Mouse (Mus musculus): ENCODE results near the gene Fbxw8. TPM values are rescaled to one million over a fixed set of nuclear protein-coding genes. Genes with fewer than 3 reads are reported as not detected.
A peak's percentile ranks its signal among the peaks of the same experiment; 100 is the strongest.

The Fbxw8 gene
- polyA plus RNA-seq, 1 experiment from 2014 or later = 14.0 TPM

GRCm38 (mm10) chr5:118043761-118044160 lies 111.5 kb downstream of the Fbxw8 start:
- H3K4me2 ChIP-seq (replicated peaks; ENCODE audit: low read depth) = no peak overlapping the region
- WGBS = 78% methylated on average over 4 of the region's 4 CpGs
- TF ChIP-seq CTCF (IDR thresholded peaks at IDR 0.05; ENCODE audit: low read depth) = no peak
- TF ChIP-seq EP300 (optimal IDR thresholded peaks at IDR 0.05) = no peak
- ATAC-seq (ENCODE audit: low FRiP score, low TSS enrichment) (no peak), DNase-seq (ENCODE audit: low spot score) (no peak)
- no peaks in the 10 kb centered on the region for H3K9me3 ChIP-seq (ENCODE audit: control insufficient read depth, low read length)
- no peak overlapping the region for H3K9ac ChIP-seq (ENCODE audit: low read length)
- no peaks in the 10 kb centered on the region for H3K4me1 ChIP-seq (replicated peaks; ENCODE audit: control insufficient read depth, insufficient read depth)
- H3K4me3 ChIP-seq (ENCODE audit: low read depth, low read length) = no peak overlapping the region
- no peaks in the 10 kb centered on the region for H3K36me3 ChIP-seq (ENCODE audit: control insufficient read depth, insufficient read depth, low read length)
- no peak overlapping the region for H3K27ac ChIP-seq (replicated peaks)
- no peaks in the 10 kb centered on the region for H3K27me3 ChIP-seq (ENCODE audit: control insufficient read depth, insufficient read depth, low read length)

- Histone ChIP-seq H3K9ac (ENCODE audit: low read length) (no peak overlapping the region), H3K27ac (replicated peaks) (no peak overlapping the region), H3K4me3 (ENCODE audit: low read depth, low read length) (no peak overlapping the region), H3K9me3 (ENCODE audit: control insufficient read depth, low read length) (no peaks in the 10 kb centered on the region), H3K36me3 (ENCODE audit: control insufficient read depth, insufficient read depth, low read length) (no peaks in the 10 kb centered on the region), H3K27me3 (ENCODE audit: control insufficient read depth, insufficient read depth, low read length) (no peaks in the 10 kb centered on the region), H3K4me2 (replicated peaks; ENCODE audit: low read depth) (no peak overlapping the region), H3K4me1 (replicated peaks; ENCODE audit: control insufficient read depth, insufficient read depth) (no peaks in the 10 kb centered on the region)
- TF ChIP-seq CTCF (IDR thresholded peaks at IDR 0.05; ENCODE audit: low read depth) = no peak
- no peak for TF ChIP-seq EP300 (optimal IDR thresholded peaks at IDR 0.05)
- 68% methylated on average over 6 of the region's 6 CpGs for WGBS
- ATAC-seq (ENCODE audit: low FRiP score, low TSS enrichment) = no peak
- DNase-seq (ENCODE audit: low spot score) = no peak
These were observed 112.7 kb downstream of the Fbxw8 start for GRCm38 (mm10) chr5:118042599-118042998.

GRCm38 (mm10) chr5:118039241-118039668 lies 116.0 kb downstream of the Fbxw8 start:
- no peak for DNase-seq (ENCODE audit: low spot score)
- Histone ChIP-seq H3K27me3 (ENCODE audit: control insufficient read depth, insufficient read depth, low read length) (no peaks in the 10 kb centered on the region), H3K27ac (replicated peaks) (no peak overlapping the region), H3K4me3 (ENCODE audit: low read depth, low read length) (no peak overlapping the region), H3K9ac (ENCODE audit: low read length) (peak overlapping the region; percentile 35; the same call in 1 of the 2 replicates), H3K4me1 (replicated peaks; ENCODE audit: control insufficient read depth, insufficient read depth) (no peaks in the 10 kb centered on the region), H3K9me3 (ENCODE audit: control insufficient read depth, low read length) (no peaks in the 10 kb centered on the region), H3K36me3 (ENCODE audit: control insufficient read depth, insufficient read depth, low read length) (no peaks in the 10 kb centered on the region), H3K4me2 (replicated peaks; ENCODE audit: low read depth) (no peak overlapping the region)
- WGBS = 34% methylated on average over 12 of the region's 12 CpGs
- ATAC-seq (ENCODE audit: low FRiP score, low TSS enrichment) = no peak
- TF ChIP-seq EP300 (optimal IDR thresholded peaks at IDR 0.05) = no peak
- no peak for TF ChIP-seq CTCF (IDR thresholded peaks at IDR 0.05; ENCODE audit: low read depth)

GRCm38 (mm10) chr5:118037798-118038484 lies 117.3 kb downstream of the Fbxw8 start:
- ATAC-seq (ENCODE audit: low FRiP score, low TSS enrichment) = peak; percentile 87
- Histone ChIP-seq H3K9ac (ENCODE audit: low read length) (no peak overlapping the region), H3K27me3 (ENCODE audit: control insufficient read depth, insufficient read depth, low read length) (no peaks in the 10 kb centered on the region), H3K36me3 (ENCODE audit: control insufficient read depth, insufficient read depth, low read length) (no peaks in the 10 kb centered on the region), H3K4me2 (replicated peaks; ENCODE audit: low read depth) (no peak overlapping the region), H3K9me3 (ENCODE audit: control insufficient read depth, low read length) (no peaks in the 10 kb centered on the region), H3K4me3 (ENCODE audit: low read depth, low read length) (no peak overlapping the region), H3K4me1 (replicated peaks; ENCODE audit: control insufficient read depth, insufficient read depth) (no peaks in the 10 kb centered on the region), H3K27ac (replicated peaks) (0 out of 2 replicates have a peak overlapping the region, but pooled peaks have one; percentile 14)
- WGBS = 16% methylated on average over 10 of the region's 10 CpGs
- TF ChIP-seq EP300 (optimal IDR thresholded peaks at IDR 0.05) (no peak), CTCF (IDR thresholded peaks at IDR 0.05; ENCODE audit: low read depth) (no peak)
- DNase-seq (ENCODE audit: low spot score) = peak; percentile 84

GRCm38 (mm10) chr5:118036888-118037797 lies 118.1 kb downstream of the Fbxw8 start:
- DNase-seq (ENCODE audit: low spot score) (no peak), ATAC-seq (ENCODE audit: low FRiP score, low TSS enrichment) (no peak; the same call in 1 of the 2 replicates)
- Histone ChIP-seq H3K9ac (ENCODE audit: low read length) (no peak overlapping the region), H3K4me3 (ENCODE audit: low read depth, low read length) (no peak overlapping the region), H3K27me3 (ENCODE audit: control insufficient read depth, insufficient read depth, low read length) (no peaks in the 10 kb centered on the region), H3K9me3 (ENCODE audit: control insufficient read depth, low read length) (no peaks in the 10 kb centered on the region), H3K4me1 (replicated peaks; ENCODE audit: control insufficient read depth, insufficient read depth) (no peaks in the 10 kb centered on the region), H3K27ac (replicated peaks) (no peak overlapping the region; the same call in 1 of the 2 replicates), H3K4me2 (replicated peaks; ENCODE audit: low read depth) (no peak overlapping the region; the same call in 1 of the 2 replicates), H3K36me3 (ENCODE audit: control insufficient read depth, insufficient read depth, low read length) (no peaks in the 10 kb centered on the region)
- TF ChIP-seq CTCF (IDR thresholded peaks at IDR 0.05; ENCODE audit: low read depth) (no peak), EP300 (optimal IDR thresholded peaks at IDR 0.05) (no peak)
- 39% methylated on average over 25 of the region's 25 CpGs for WGBS

Data from stomach, postnatal 0 days (tissue).